Mouse (Mus musculus) heart, embryonic 14.5 days (tissue): Measurements from ENCODE around the gene Tfip11. TPM values are rescaled to one million over a fixed set of nuclear protein-coding genes. Genes with fewer than 3 reads are reported as not detected.

Source experiments
- ATAC-seq: fragments of 200-750 bp; cut with Nextera tagmentation; 2 replicates; pipeline ENCODE4 v1.8.0; 2017; ENCODE audit warnings: low read depth, moderate TSS enrichment; ENCODE audit not compliant: insufficient number of reproducible peaks, insufficient read depth, low FRiP score
- H3K27ac ChIP-seq, 2 experiments: fragments of 200-500 bp in 1 of 2; fragments of 300-500 bp in 1 of 2; sonication (generic) in 1 of 2; replicated peaks in 1 of 2; 2 replicates each; pipeline ENCODE4 v1.5.1; 2012 to 2014; ENCODE audit warnings: low read depth in 2 of 2, low read length in 2 of 2, control low read depth in 1 of 2, mild to moderate bottlenecking in 1 of 2, mixed read lengths in 1 of 2; ENCODE audit not compliant: control insufficient read depth in 1 of 2, insufficient read depth in 1 of 2
- H3K27me3 ChIP-seq: fragments of 300-500 bp; sonication (generic); 2 replicates; pipeline ENCODE4 v1.6.1; 2014; ENCODE audit warnings: mild to moderate bottlenecking, low read length, control low read depth; ENCODE audit not compliant: control insufficient read depth, insufficient read depth
- H3K36me3 ChIP-seq: fragments of 300-500 bp; sonication (generic); 2 replicates; pipeline ENCODE4 v1.6.1; 2014; ENCODE audit warnings: mild to moderate bottlenecking, control low read depth, low read length, mixed read lengths; ENCODE audit not compliant: control insufficient read depth, insufficient read depth
- H3K4me1 ChIP-seq, 2 experiments: fragments of 200-500 bp in 1 of 2; fragments of 300-500 bp in 1 of 2; sonication (generic) in 1 of 2; 2 replicates each; pipeline ENCODE4 v1.6.1; 2012 to 2014; ENCODE audit warnings: low read length in 2 of 2, control low read depth in 1 of 2, mixed read lengths in 1 of 2; ENCODE audit not compliant: control insufficient read depth in 2 of 2, insufficient read depth in 2 of 2
- H3K4me2 ChIP-seq: fragments of 300-500 bp; sonication (generic); 2 replicates; pipeline ENCODE4 v1.6.1; 2014; ENCODE audit warnings: mild to moderate bottlenecking, low read length
- H3K4me3 ChIP-seq, 2 experiments: fragments of 200-500 bp in 1 of 2; fragments of 300-500 bp in 1 of 2; sonication (generic) in 1 of 2; 2 replicates each; pipeline ENCODE4 v1.5.1; 2012 to 2014; ENCODE audit warnings: low read length in 2 of 2, mild to moderate bottlenecking in 2 of 2, control low read depth in 1 of 2, low read depth in 1 of 2, moderate library complexity in 1 of 2; ENCODE audit not compliant: control insufficient read depth in 1 of 2, insufficient read depth in 1 of 2
- H3K9ac ChIP-seq: fragments of 300-500 bp; sonication (generic); 2 replicates; pipeline ENCODE4 v1.6.1; 2014; ENCODE audit warnings: mild to moderate bottlenecking, low read length
- H3K9me3 ChIP-seq: fragments of 300-500 bp; sonication (generic); 2 replicates; pipeline ENCODE4 v1.6.1; 2016; ENCODE audit warnings: low read length, control low read depth; ENCODE audit not compliant: control insufficient read depth
- whole genome bisulfite sequencing: fragments of 180-500 bp; shearing (Covaris S2); extraction: QIAGEN DNeasy Blood & Tissue Kit; methylation state at CpG from one replicate; pipeline ENCODE4 v1.1.7; 2014; 5-methylcytosine and 5-hydroxymethylcytosine counted together
- polyA plus RNA-seq: library from polyadenylated mRNA; unstranded; fragments of >200 nt; fragmentation: Nextera tagmentation; extraction: Ambion mirVana; gene quantifications from 2 replicates; pipeline ENCODE4 v1.2.1, GENCODE M21; 2014

The Tfip11 gene
- polyA plus RNA-seq, 1 experiment from 2014 or later: 13.4 TPM

DNA sequence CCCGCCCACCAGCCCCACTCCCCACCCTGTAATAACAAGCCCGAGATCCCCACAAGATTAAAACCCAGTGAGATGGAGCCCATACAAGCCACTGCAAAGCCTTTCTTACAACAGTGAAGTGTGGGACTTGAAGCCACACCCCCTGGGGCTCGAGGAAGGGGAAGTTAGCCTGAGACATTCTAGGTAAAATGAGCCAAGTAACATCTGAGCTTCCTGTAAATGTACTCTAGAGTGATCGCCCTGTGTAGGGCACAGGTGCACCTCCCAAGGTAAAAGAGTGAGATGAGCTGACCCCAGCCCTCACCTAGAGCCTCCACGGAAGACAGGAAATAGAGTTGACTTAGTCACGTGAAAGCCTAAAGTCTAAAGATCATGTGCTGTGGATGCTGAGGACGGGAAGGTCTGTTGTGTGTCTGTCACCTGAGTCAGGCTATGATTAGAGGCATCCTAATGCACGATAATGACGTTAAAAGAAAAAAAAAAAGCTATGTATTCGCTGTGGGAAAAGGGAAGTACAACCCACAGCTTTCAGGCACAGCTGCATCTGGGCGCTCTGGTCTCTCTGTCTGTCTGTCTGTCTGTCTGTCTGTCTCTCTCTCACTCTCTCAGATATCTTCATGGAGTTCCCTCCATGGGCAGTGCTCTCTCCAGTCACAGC, 39.0 kb upstream of the Tfip11 start:
- H3K27me3 ChIP-seq: no peaks in the 10 kb centered on the region
- no peak overlapping the region for H3K4me3 ChIP-seq
- no peak overlapping the region for H3K9ac ChIP-seq
- H3K36me3 ChIP-seq: no peaks in the 10 kb centered on the region
- 71% methylated on average over 11 of the region's 11 CpGs for WGBS
- H3K4me1 ChIP-seq: peaks cover 18 to 52% of the 10 kb centered on the region in 2 experiments
- H3K9me3 ChIP-seq: no peaks in the 10 kb centered on the region
- no peak overlapping the region for H3K27ac ChIP-seq
- H3K4me2 ChIP-seq: no peak overlapping the region
- no peak for ATAC-seq

DNA sequence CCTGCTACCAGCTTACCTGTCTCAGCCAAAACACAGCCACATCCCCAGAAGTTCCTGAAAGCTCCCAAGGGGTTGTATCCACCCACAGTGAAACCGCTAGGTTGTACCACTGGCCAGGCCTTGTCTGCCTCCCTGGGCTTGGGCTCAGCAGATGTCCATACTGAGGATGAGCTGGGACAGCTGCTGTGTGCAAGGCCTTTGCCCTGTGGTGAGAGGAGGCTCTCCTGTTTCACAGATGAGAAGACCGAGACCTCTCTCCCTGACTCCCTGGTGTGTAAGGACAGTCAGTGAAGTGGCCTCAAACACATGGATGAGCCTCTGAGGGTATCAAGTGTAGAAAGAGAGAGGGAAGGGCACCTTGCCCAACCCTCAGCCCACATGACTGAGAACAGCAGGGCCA, 38.5 kb upstream of the Tfip11 start:
- no peak for ATAC-seq
- Histone ChIP-seq H3K9me3 (no peaks in the 10 kb centered on the region), H3K9ac (no peak overlapping the region), H3K27me3 (no peaks in the 10 kb centered on the region), H3K27ac (0 out of 4 replicates have a peak overlapping the region, but pooled peaks of 1 of the 2 experiments have one; percentile 19), H3K4me1 (peaks cover 18 to 46% of the 10 kb centered on the region in 2 experiments), H3K4me2 (no peak overlapping the region), H3K36me3 (no peaks in the 10 kb centered on the region), H3K4me3 (no peak overlapping the region)
- WGBS: 89% methylated on average over 2 of the region's 2 CpGs

DNA sequence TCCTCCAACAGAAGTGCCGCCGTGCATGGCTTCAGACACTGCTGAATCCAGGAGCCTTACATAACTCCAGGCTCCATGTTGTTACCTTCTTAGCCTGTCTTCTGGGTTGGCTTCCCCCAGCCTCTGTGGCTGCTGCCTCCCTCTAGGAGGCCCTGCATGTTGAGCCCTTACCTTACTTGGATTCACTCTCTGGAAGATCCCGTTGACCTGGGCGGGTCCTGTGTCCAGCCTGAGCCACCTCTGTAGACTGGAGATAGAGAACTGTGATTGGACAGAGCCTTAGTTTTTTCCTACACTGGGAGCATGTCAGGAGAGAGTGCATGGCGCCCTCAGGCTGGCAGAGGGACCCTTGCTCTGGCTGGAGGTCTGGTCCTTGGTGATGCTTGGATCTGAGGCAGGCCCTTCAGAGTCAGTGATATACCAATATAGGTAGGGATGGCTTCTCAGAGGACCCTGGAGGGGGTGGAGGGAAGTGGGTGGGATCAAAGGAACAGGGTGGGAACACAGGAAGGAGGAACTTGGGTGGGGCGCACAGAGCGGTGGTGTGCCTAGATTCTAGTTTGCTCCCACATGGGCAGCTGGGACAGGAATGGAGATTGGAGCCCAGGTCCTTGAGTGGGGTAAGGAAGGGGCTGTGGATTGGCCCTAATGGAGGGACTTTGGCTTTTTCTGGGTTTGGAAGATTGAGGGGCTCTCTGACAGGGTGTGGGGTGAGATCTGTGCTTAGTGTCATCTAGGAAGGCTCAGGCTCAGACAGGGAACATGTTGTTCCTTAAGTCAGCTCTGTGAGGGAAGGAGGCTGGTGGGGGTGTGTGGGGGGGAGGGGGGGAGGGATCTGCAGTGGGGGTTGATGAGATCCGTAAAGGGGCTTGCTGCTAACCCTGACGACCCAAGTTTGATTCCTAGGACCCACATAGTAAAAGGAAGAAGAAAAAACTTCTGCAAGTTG, 37.7 kb upstream of the Tfip11 start:
- no peaks in the 10 kb centered on the region for H3K36me3 ChIP-seq
- H3K27me3 ChIP-seq: no peaks in the 10 kb centered on the region
- H3K27ac ChIP-seq: peak overlapping the region in 1 of 2 experiments; percentile 19; a peak in 1 of 4 replicates
- H3K4me1 ChIP-seq: peaks cover 15 to 49% of the 10 kb centered on the region in 2 experiments
- H3K4me3 ChIP-seq: peak overlapping the region in 1 of 2 experiments; percentile 20; a peak in 1 of 4 replicates
- peak overlapping the region; percentile 29 for H3K4me2 ChIP-seq
- no peak for ATAC-seq
- peak overlapping the region; percentile 25; the same call in 1 of the 2 replicates for H3K9ac ChIP-seq
- WGBS: 67% methylated on average over 9 of the region's 9 CpGs
- no peaks in the 10 kb centered on the region for H3K9me3 ChIP-seq

DNA sequence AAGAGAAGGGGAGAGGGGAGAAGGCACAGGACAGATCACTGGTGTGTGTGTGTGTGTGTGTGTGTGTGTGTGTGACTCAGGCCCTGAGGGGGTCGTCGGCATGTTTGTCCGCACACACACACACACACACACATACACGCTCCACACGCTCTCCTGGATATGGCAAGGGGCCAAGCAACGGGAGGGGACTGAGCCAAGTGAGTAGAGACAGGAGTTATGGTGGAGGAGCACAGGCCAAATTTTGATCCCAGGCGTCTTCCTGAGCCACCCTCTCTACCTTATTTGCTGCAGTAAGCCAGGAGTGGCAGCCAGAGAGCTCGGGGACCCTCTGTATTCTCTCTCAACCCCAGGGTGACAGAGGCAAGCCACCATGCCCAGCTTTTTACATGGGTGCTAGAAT, 36.9 kb upstream of the Tfip11 start:
- Histone ChIP-seq H3K4me2 (peak overlapping the region; percentile 1; the same call in 1 of the 2 replicates), H3K4me1 (peaks cover 12 to 44% of the 10 kb centered on the region in 2 experiments), H3K9ac (0 out of 2 replicates have a peak overlapping the region, but pooled peaks have one; percentile 25), H3K36me3 (no peaks in the 10 kb centered on the region), H3K9me3 (no peaks in the 10 kb centered on the region), H3K4me3 (peak overlapping the region; percentile 7 to 12; a peak in 1 of 4 replicates), H3K27ac (no peak overlapping the region), H3K27me3 (no peaks in the 10 kb centered on the region)
- WGBS: 44% methylated on average over 8 of the region's 8 CpGs
- no peak for ATAC-seq

DNA sequence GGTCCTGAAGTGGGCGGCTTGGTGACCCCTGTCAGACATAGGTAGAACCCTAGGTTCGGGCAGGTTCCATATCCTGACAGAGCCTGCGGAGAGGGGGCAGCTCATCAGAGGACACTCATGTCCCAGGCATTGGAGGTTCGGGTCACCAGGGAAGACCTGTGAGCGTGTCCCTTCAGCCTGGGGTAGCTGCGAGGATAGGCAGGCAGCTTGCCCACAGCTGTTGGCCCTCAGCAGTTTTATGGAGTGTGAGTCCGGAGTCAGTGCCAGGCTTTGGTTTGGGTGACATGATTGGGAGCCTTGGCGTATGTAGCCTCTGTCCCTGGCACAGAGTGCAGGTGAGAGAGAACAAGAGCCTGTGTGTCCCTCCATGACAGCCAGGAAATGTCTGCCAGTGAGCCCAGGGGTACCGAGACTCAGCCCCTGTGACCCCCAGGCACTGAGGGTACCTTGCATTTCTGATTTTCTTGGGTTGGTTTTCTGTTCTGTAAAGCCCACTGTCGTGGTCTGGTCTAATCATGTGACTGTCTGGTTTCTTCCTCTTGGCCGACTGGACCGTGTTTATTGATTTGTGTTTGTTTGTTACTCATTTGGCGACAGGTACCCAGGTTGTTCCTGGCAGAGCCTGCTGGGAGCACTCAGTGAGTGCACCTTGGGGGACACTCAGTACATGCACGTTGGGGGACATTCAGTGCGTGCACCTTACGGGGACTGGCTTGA, 36.2 kb upstream of the Tfip11 start:
- Histone ChIP-seq H3K9me3 (no peaks in the 10 kb centered on the region), H3K9ac (no peak overlapping the region), H3K4me1 (peaks cover 9 to 40% of the 10 kb centered on the region in 2 experiments), H3K27me3 (no peaks in the 10 kb centered on the region), H3K4me3 (peak overlapping the region in 1 of 2 experiments; percentile 7; a peak in 1 of 4 replicates), H3K36me3 (no peaks in the 10 kb centered on the region), H3K27ac (no peak overlapping the region), H3K4me2 (peak overlapping the region; percentile 1)
- 79% methylated on average over 16 of the region's 16 CpGs for WGBS
- no peak for ATAC-seq

DNA sequence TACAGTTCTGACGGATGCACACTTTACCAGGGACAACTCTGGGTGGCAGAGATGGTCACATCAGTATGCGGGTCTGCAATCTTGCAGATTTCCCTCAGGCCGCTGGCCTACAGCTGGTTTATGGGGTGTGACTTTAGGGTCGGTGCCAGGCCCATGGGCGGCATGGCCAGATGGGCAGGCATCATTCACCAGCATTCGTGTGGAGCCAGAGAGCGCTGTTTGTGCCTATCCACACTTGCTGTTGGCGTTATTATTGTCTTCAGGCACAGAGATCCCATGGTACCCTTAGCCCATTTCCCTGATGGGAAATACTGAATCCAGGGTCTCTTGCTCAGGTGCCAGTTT, 35.6 kb upstream of the Tfip11 start:
- H3K27ac ChIP-seq: no peak overlapping the region
- H3K4me2 ChIP-seq: peak overlapping the region; percentile 1
- no peak for ATAC-seq
- WGBS: 85% methylated on average over 8 of the region's 8 CpGs
- peaks cover 8 to 40% of the 10 kb centered on the region in 2 experiments; a peak in 3 of 4 replicates for H3K4me1 ChIP-seq
- no peaks in the 10 kb centered on the region for H3K36me3 ChIP-seq
- H3K27me3 ChIP-seq: no peaks in the 10 kb centered on the region
- no peaks in the 10 kb centered on the region for H3K9me3 ChIP-seq
- H3K9ac ChIP-seq: no peak overlapping the region
- H3K4me3 ChIP-seq: no peak overlapping the region

DNA sequence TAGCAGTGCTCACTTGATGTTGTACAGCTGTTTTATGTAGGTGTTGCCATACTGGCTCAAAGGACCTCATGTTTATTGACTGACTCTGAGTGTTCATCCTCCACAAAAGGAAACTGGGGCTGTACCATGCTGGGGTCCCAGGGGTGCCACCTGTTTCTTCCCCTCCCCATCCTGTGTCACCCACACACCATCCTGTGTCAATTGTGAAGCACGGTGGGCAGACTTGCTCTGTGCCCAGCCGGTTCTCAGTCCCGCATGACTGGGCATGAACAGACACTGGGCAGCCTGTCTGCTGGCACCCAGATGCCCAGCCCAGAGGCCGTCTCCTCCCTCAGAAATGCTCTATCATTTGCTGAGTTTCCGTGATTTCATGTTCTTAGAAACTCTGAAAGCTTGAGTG, 34.3 kb upstream of the Tfip11 start:
- H3K4me3 ChIP-seq: no peak overlapping the region
- no peak overlapping the region for H3K4me2 ChIP-seq
- WGBS: 95% methylated on average over 5 of the region's 5 CpGs
- no peak overlapping the region for H3K27ac ChIP-seq
- no peak for ATAC-seq
- no peaks in the 10 kb centered on the region for H3K9me3 ChIP-seq
- H3K4me1 ChIP-seq: peaks cover 11 to 45% of the 10 kb centered on the region in 2 experiments
- H3K27me3 ChIP-seq: no peaks in the 10 kb centered on the region
- H3K9ac ChIP-seq: no peak overlapping the region
- H3K36me3 ChIP-seq: no peaks in the 10 kb centered on the region
